Mouse (Mus musculus) heart, adult 11 months (tissue): ENCODE results near the gene Cyp4f13.
A peak's percentile ranks its signal among the peaks of the same experiment; 100 is the strongest.

Experiments used
- DNase-seq: peaks from one replicate; pipeline ENCODE4 v3.0.0; 2022

The Cyp4f13 gene

DNA sequence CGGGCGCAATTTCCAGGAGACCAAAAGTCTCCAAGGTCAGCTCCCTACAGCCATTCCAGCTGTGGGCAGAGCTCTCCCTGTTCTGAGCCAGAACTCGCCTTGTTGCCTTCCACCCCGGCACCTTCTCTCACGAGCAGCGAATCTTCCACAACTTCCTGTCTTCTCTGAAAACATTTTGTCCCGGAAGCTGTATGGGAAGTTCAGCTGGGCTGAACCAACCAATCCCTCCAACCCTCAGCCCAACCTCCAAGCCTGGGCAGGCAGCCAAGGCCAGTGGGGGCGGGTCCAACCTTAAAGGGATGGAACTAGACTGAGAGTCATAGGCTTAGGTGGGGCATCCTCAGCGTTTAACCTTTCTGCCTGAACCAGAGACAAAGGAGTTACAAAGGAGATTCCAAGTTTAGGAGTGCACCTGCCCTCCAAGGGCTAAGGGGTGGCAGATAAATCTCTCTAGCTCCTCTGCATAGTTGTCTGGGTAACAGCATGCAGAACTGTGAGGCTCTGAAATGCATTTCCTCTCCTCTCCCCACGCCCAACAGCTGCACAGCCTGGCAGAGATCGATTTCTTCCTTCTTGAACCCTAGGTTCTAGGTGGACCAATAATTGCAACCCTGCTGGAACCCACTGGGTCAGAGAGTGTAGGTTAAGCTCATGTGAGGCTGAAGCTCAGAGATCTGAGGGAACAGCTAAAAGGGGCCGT lies at the start of gene Cyp4f13:
Gene Cyp4f13 (minus strand): TSS at position 188 of the 700 bp plus-strand sequence.
- peak; percentile 100 for DNase-seq

DNA sequence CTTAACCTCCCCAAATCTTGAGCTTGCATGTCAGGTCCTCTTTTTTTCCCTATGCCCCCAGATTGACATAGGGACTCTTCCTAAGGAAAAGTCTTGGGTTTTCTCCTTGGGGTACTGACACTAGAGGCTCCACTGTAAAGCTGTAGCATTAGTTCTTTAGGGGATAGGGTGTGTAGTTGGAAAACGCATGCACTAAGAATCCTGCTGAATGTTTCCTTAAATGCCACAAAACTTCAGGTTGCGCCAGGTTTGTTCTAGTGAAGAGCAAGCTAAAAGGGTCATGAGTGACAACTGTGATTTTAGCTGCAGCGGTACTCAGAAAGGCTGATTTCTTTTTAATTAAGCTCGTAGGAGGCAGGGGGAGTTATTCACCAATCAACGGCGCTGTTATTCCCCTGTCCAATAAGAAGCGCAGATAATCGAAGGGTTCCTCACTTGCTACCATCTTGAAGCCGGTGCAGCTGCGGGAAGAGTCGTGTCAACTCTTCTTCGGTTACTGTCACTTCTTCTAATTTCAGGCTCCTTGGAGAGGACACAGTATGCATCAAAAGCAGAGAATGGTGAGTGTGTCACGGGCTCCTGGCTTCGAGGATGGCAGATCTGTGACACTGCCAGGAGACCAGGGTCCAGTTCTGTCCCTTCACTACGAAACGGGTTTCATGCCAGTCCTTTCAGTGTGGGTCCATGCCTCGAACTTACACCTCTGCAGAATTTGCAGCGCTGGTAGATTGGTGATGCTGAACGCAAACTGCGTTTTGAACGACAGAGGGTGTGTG lies 45.7 kb upstream of the Cyp4f13 start, which contains the start of gene Zfp952:
Gene Zfp952 (plus strand): TSS at position 431 of the 776 bp plus-strand sequence.
- peak; percentile 100 for DNase-seq

GRCm38 (mm10) chr17:32991965-32992698 lies 44.9 kb upstream of the Cyp4f13 start:
- DNase-seq, result no peak

DNA sequence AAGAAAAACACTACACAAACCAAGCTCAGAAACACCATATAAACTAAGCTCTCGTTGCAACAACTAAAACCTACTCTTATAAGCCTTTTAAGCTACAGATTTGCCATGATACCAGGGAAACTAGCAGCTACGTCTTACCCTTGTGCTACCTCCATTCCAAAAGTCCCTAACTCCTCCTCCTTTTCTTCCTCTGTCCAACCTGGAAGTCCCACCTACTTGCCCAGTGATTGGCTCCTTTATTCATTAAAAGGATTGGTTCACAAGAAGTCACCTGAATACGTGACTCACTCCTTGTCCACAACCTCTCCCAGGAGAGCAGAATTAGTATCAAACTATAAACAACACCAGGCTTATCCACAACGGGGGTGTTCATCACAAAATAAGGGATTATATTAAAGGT lies 39.1 kb upstream of the Cyp4f13 start:
- no peak for DNase-seq

DNA sequence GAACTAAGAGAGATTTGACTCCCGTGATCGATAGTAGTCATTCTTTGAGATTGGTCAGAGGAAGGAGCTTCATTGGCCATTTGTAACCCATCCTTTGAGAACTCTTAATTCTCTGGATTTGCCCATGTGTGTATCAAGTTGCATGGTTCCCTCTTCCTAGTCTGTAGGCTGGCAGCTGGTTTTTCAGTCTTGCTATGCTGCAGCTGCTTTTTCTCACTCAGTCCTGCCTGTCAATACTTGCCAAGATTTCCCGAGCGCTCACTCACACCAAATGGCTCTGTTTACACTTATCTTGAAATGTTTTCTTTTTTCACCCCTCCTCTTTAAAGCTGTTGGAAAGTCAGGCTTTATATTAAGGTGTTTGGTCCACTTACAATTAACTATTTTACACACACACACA lies 34.2 kb upstream of the Cyp4f13 start:
- DNase-seq, result peak; percentile 74

DNA sequence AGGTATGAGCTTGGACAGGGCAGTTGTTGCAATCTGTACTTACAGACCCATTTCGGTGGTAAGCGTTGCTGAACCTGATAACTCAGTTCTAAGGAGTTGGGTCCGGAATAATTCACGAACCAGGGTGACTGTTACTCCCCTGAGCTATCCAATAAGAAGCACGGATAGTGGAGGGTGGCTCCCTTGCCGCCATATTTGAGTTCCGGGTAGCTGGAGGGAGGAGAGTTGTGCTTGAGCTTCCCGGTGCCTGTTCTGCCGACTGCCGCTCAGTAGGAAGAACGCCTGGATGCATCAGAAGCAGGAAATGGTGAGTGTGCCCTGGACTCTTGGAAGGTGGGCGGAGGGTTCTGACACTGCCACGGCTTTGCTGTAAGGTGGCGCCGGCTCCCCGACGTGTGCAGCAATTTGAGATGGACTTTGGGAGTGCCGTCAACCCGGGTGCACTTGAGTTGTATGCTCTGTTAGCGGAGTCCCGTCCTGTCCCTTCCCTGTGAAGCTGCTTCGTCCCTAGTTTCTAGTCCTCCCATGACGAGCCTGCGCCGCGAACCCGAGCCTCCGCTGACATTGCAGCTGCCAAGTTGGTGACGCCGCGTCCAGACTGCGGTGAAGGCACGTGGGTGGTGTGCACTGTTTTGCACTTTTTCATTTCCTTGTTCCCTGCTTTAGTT lies 18.6 kb upstream of the Cyp4f13 start, which contains the start of gene Zfp472:
Gene Zfp472 (plus strand): TSS at position 192 of the 668 bp plus-strand sequence.
- DNase-seq, result peak; percentile 99

DNA sequence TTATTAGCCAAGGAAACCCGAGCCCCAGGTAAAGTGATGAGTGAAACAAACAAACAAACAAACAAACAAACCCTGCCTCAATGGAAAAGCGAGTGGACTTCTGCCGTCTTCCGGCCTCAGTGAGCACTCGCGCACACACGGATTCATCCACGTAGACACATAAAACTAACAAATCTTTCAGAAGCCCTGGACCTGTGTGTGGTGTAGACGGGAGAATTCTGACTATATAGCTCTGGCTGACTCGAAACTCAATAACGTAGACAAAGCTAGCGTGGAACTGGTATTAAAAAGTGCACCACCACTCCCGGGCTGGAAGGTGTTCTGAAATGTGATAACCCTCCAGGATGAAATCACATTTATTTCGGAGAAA lies 18.0 kb upstream of the Cyp4f13 start:
- no peak for DNase-seq

DNA sequence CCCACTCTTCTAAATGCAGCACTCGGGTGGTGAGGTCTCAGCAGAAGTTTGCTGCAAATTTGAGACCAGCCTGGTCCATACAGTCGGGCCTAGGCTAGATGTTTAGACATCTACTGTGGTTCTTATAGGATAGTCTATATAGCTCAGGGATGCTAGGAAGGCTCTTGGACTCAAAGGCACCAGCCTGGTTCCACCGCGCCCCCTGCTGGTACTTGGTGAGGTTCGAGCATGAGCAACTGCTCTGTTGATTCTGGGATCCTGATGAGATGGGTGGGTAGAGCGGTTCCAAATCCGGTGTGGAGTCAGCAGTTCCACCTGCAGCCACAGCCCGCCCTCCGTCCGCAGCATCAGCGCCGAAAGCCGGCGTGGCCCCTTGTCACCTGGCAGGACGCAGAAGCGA lies 4.2 kb upstream of the Cyp4f13 start:
- peak; percentile 96 for DNase-seq

DNA sequence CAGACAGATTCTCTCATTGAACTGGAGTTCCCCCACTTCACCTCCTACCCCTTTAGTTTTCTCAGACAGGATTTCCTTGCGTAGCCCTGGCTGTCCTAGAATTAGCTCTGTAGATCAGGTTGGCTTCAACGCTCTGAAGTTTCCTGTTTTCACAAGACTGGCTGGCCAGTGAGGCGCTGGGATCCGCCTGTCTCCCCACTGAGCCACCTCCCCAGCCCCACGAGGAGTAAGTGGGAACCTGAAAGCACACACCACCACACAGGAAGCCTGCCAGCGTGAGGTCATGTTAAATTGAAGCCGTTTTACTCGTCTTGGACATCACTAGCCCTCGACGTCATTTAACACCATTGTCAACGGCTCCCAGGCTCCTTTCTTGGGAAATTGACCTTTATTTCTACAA lies 3.8 kb upstream of the Cyp4f13 start:
- DNase-seq, result peak; percentile 73

- DNase-seq, result peak; percentile 61
Observed at GRCm38 (mm10) chr17:32950136-32950535, 2.9 kb upstream of the Cyp4f13 start.

DNA sequence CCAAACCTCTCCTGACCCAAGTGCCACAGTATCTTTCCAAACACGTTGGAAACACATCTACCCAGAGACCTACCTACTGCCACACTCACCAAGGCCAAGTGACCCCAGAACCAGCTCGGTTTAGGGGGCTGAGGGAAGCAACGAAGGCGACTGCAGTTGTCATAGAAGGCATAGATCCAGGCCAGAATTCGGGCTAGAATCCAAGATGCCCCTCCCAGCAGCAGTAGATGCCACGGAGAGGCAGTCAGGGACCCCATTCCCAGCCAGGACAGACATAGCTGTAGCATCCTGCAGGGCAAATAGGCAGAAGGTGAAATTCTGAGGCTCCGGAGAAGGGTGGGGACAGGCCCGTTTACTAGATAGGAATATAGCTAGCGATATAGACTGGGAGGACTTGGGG lies 486 bp downstream of the Cyp4f13 start:
- peak; percentile 93 for DNase-seq

- no peak for DNase-seq
Observed at GRCm38 (mm10) chr17:32944402-32945035, 2.7 kb downstream of the Cyp4f13 start.

DNA sequence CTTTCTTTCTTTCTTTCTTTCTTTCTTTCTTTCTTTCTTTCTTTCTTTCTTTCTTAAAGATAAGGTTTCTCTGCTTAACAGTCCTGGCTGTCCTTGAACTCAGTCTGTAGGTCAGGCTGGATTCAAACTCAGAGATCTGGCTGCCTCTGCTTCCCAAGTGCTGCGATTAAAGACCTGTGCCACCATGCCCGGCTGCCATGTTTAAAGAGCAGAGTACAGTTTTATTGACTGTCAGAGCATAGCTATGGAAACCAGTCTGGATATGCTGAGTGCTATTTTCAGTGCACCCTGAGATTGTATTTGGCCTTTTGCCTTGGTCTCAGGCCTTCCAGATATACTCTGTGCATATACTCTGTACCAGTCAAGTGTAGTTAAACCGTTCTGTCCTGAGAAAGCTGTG lies 3.5 kb downstream of the Cyp4f13 start:
- DNase-seq, result peak; percentile 56

DNA sequence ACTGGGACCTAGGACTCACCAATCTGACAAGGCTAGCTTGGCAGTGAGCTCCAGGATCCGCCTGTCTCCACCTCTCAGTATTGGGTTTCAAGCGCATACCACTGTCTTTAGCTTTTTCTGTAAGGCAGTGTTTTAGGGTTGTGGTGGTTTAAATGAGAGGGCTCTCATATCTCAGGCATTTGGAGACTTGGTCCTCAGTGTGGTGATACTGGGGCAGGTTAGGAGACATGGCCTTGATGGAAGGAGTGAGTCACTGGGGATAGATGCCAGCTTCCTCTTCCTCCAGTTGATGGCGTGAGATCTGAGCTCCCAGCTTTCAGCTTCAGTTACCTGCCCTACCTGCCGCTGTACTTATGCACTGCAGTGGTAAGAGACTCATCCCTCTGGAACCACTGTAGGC lies 7.4 kb downstream of the Cyp4f13 start:
- peak; percentile 69 for DNase-seq

GRCm38 (mm10) chr17:32927803-32928202 lies 19.4 kb downstream of the Cyp4f13 start:
- DNase-seq, result no peak

DNA sequence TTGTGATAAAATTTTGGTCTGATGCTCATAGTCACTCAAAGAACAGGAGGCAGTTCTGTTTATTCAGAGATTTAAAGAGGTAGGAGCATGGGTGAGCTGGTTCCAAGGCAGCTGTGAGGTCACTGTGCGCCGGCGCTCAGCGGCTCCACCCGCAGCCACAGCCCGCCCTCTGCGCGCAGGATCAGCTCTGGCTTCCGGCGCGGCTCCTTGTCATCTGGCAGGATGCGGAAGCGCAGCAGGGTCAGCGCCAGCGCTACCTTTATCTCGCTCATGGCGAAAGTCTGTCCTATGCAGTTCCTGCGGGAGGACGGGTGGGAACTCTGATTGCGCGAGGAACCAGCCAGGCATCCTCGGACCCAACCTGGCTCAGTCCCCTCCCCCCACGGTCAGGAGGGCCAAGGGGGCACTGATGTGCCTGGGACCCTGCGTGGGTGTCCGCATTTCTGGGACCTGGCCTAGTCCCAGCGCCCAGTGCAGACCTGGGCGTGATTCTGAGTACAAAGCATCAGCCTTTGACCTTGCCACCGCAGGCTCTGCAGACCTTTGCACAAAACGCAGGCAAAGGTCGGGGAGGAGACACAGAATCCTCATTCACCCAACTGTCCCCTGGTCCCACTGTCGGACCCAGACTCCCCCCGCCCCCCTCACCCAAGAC lies 22.4 kb downstream of the Cyp4f13 start:
- DNase-seq, result peak; percentile 98

DNA sequence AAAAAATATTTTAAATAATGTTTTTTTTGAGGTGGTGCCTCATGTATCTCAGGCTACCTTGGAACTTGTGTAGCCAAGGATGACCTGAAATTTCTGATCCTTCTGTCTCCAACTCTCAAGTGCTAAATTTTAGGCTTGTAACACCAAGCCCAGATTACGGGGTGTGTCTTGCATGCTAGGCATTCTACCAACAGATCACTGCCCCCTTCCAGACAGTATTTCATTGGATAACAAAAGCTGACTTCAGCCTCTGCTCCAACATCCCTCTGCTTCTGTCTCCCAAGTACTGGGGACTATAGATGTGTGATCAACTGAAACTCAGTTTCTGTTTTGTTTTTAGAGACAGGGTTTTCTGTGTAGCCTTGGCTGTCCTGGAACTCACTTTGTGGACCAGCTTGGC lies 23.5 kb downstream of the Cyp4f13 start:
- no peak for DNase-seq

DNA sequence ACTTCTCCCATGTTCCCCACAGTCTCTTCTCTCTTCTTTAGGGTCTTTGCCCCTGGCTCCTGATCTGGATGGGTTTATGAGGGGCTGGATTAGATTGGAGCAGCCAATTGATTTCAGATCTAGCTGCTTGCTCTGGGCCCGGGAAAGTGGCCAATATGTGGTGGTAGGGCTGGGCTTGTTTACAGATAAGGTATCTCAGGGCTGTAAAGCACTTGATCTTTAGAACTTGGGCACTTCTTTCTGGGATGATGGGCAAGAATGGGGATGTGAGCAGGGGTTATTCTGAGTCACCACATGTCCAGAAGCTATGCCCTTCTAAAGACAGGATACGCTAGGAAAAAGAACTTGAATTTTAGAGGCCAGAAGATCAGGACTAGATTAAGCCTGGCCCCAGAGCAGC lies 28.1 kb downstream of the Cyp4f13 start:
- DNase-seq, result no peak

- peak; percentile 94 for DNase-seq
Observed at GRCm38 (mm10) chr17:32917131-32917530, 30.1 kb downstream of the Cyp4f13 start, which contains the start of gene Cyp4f14. Gene Cyp4f14, minus strand, starts transcription at chr17:32917342.

GRCm38 (mm10) chr17:32916075-32916474 lies 31.1 kb downstream of the Cyp4f13 start:
- peak; percentile 61 for DNase-seq

GRCm38 (mm10) chr17:32906172-32906571 lies 41.0 kb downstream of the Cyp4f13 start:
- peak; percentile 87 for DNase-seq

- peak; percentile 74 for DNase-seq
Observed at GRCm38 (mm10) chr17:32905239-32905638, 42.0 kb downstream of the Cyp4f13 start.
